Mouse (Mus musculus): ENCODE results near the gene Abca5. TPM values are rescaled to one million over a fixed set of nuclear protein-coding genes. Genes with fewer than 3 reads are reported as not detected.

Abca5 gene
- polyA plus RNA-seq (2014; fragmentation: Nextera tagmentation; extraction: Ambion mirVana) = 5.4 and 6.6 TPM in 2 replicates

DNA sequence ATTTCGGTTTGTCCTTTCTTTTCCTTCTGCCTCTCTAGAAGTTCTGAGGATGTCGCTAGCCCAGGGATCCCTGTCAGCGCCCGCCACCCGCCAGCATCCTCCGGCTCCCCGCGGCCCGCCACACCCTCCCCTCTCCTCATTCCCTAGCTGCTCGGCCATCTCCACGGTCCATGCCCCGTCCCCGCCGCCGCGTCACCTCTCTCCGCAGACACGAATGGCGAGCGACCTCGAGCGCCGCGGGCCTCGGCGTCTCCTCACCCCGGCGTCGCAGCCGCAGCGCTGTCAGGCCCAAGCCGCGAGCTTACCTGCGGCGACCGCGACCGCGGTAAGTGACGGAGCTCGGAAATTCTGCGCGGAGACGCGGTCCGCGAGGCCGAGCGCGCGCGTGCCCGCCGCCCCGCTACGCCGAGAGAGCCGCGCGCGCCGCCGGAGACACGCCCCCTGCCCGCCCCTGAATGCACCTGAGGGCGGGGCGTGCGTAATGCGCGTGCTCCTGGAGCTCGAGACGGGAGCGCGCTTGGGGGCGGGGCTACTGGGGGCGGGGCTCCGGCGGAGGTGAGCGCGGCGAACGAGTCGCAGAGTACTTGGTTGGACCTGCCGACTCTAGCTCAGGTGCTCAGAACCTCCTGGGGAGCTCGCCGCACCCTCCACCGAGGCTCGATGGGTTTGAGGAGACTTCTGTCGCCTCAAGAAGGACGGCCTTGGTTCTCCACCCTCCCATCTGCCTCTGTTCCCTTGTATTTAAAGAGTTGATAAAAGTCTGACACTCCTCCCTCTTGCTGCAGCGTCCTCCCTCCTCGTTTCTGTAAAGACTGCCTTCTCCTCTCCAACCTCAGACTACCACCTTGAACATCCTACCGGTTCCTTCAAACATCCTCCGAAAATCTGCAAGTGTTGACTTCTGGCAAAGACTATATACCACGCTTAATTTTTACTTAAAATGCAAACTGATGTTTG, at the start of gene Abca5:
Abca5 (minus strand) TSS at position 428 of the 957 bp plus-strand sequence.
- H3K4me2 ChIP-seq = peak within 1 kb of the TSS; percentile 88
- H3K9ac ChIP-seq = peak within 1 kb of the TSS; percentile 68
- no peaks in the 10 kb centered on the region for H3K4me1 ChIP-seq (ENCODE audit: insufficient read depth)
- peak within 1 kb of the TSS; percentile 78 for H3K4me3 ChIP-seq (ENCODE audit: low read depth, low read length)
- peak; percentile 95 for DNase-seq
- H3K9me3 ChIP-seq (ENCODE audit: low read depth, low read length) = no peaks in the 10 kb centered on the region
- no peaks in the 10 kb centered on the region for H3K27me3 ChIP-seq (ENCODE audit: insufficient read depth, low read length)
- peak; percentile 96 for ATAC-seq (ENCODE audit: insufficient read depth)
- H3K36me3 ChIP-seq (ENCODE audit: insufficient read depth) = no peaks in the 10 kb centered on the region
- no peak within 1 kb of the TSS for H3K27ac ChIP-seq (ENCODE audit: low read depth)
- under 1% methylated on average over 95 of the region's 95 CpGs for WGBS
- TF ChIP-seq CTCF (IDR thresholded peaks at IDR 0.05; ENCODE audit: low read depth) = no peak

DNA sequence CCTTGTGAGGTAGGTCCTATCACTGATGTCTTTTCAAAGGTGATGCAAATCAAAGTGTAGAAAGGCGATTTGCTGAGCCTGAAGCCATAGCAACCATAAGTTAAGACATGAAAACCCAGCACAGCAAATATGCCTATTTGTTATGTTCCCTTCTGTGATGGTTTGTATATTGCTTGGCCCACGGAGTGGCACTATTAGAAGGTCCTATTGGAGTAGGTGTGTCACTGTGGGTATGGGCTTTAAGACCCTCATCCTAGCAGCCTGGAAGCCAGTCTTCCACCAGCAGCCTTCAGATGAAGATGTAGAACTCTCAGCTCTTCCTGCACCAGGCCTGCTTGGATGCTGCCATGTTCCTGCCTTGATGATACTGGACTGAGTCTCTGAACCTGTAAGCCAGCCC, 48.0 kb upstream of the Abca5 start:
- WGBS = 73% methylated on average over 2 of the region's 2 CpGs
- H3K27me3 ChIP-seq (ENCODE audit: insufficient read depth, low read length) = no peaks in the 10 kb centered on the region
- no peaks in the 10 kb centered on the region for H3K4me1 ChIP-seq (ENCODE audit: insufficient read depth)

DNA sequence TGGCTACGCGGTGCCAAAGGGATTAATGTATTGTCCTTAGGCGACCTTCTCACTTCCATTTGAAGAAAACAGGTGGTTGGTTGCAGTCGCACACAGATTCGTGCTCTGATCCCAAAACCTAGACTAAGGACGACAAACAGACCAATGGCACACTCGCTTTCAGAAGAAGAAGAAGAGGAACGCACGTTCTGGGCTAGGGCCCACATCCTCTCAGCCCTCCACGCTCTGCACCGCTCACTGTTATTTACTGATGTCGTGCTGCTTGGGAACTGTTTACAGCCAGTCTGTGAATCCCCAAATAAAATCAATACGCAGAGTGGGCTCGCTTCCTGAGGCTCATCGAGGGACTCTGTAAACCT, 42.8 kb upstream of the Abca5 start:
- Histone ChIP-seq H3K9me3 (ENCODE audit: low read depth, low read length) (no peaks in the 10 kb centered on the region), H3K36me3 (ENCODE audit: insufficient read depth) (no peaks in the 10 kb centered on the region), H3K27ac (ENCODE audit: low read depth) (no peak overlapping the region), H3K27me3 (ENCODE audit: insufficient read depth, low read length) (no peaks in the 10 kb centered on the region), H3K4me2 (peak overlapping the region; percentile 74), H3K4me3 (ENCODE audit: low read depth, low read length) (peak overlapping the region; percentile 35), H3K4me1 (ENCODE audit: insufficient read depth) (no peaks in the 10 kb centered on the region), H3K9ac (peak overlapping the region; percentile 47; the same call in 1 of the 2 replicates)
- TF ChIP-seq CTCF (IDR thresholded peaks at IDR 0.05; ENCODE audit: low read depth) = no peak
- ATAC-seq (ENCODE audit: insufficient read depth) (peak; percentile 63), DNase-seq (no peak)
- 18% methylated on average over 15 of the region's 15 CpGs for WGBS

More for the DNA sequence above, 48.0 kb upstream of the Abca5 start:
- no peak overlapping the region for H3K9ac ChIP-seq
- no peaks in the 10 kb centered on the region for H3K9me3 ChIP-seq (ENCODE audit: low read depth, low read length)
- DNase-seq (no peak), ATAC-seq (ENCODE audit: insufficient read depth) (no peak)
- H3K4me3 ChIP-seq (ENCODE audit: low read depth, low read length) = no peak overlapping the region
- no peaks in the 10 kb centered on the region for H3K36me3 ChIP-seq (ENCODE audit: insufficient read depth)
- TF ChIP-seq CTCF (IDR thresholded peaks at IDR 0.05; ENCODE audit: low read depth) = no peak
- H3K4me2 ChIP-seq = no peak overlapping the region
- H3K27ac ChIP-seq (ENCODE audit: low read depth) = no peak overlapping the region

DNA sequence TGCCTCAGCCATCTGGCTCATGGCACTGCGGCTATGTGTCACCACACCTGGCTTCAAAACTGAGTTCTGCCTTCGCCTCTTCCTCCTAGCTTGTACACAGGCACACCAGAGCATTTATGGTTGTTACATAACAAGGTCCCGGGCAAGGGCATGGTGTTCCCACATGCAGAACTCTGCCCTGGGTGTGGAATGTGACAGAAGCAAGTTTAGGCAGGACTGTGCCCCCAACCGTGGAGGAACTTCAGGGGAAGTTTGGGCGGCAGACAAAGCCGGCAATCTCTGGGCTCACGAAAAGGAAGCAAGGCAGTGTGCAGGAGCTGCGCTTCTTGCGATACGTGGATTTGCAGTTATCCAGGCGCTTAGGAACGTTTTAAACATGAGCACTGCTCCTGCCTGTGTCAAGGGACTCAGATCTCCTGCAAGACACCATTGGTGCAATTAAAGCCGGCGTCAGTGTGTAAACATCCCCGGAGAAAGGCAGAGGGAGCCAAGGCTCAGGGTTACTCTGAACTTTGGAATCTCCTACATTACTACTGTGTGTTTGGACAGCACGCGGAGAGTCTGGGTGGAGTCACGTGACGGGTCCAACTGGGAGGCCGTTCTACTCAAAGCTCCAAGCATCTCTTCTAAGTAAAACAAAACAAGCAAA, 42.3 kb upstream of the Abca5 start:
- peak overlapping the region; percentile 47 for H3K9ac ChIP-seq
- H3K4me1 ChIP-seq (ENCODE audit: insufficient read depth) = no peaks in the 10 kb centered on the region
- peak; percentile 41 for TF ChIP-seq CTCF (IDR thresholded peaks at IDR 0.05; ENCODE audit: low read depth)
- WGBS = 6% methylated on average over 20 of the region's 20 CpGs
- H3K4me2 ChIP-seq = peak overlapping the region; percentile 74
- peak; percentile 97 for ATAC-seq (ENCODE audit: insufficient read depth)
- DNase-seq = peak; percentile 86
- no peaks in the 10 kb centered on the region for H3K36me3 ChIP-seq (ENCODE audit: insufficient read depth)
- no peaks in the 10 kb centered on the region for H3K27me3 ChIP-seq (ENCODE audit: insufficient read depth, low read length)
- peak overlapping the region; percentile 35 for H3K4me3 ChIP-seq (ENCODE audit: low read depth, low read length)
- peak overlapping the region; percentile 42; the same call in 1 of the 2 replicates for H3K27ac ChIP-seq (ENCODE audit: low read depth)
- no peaks in the 10 kb centered on the region for H3K9me3 ChIP-seq (ENCODE audit: low read depth, low read length)

DNA sequence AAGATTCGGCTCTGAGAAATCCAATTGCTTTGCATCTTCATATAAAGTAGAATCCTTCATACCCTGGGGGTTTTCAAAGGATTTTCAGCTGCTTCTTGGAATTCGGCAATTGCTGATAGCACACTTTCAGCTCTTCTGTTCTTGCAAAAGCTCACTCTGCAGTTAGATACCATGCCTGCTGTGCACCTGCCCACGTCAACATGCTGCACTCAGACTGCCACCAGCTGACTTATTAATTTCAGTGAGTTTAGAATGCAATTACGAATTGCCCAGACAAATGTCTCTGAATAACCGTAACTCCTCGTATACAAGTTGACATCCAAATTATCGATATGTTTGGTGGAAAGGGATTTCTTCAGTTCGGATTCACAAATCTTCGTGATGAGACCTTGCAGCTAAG, 36.5 kb upstream of the Abca5 start:
- WGBS = 80% methylated on average over 9 of the region's 9 CpGs
- no peak overlapping the region for H3K9ac ChIP-seq
- no peak for TF ChIP-seq CTCF (IDR thresholded peaks at IDR 0.05; ENCODE audit: low read depth)
- ATAC-seq (ENCODE audit: insufficient read depth) (no peak), DNase-seq (no peak)
- H3K36me3 ChIP-seq (ENCODE audit: insufficient read depth) = no peaks in the 10 kb centered on the region
- H3K4me1 ChIP-seq (ENCODE audit: insufficient read depth) = no peaks in the 10 kb centered on the region
- no peak overlapping the region for H3K4me3 ChIP-seq (ENCODE audit: low read depth, low read length)
- H3K9me3 ChIP-seq (ENCODE audit: low read depth, low read length) = no peaks in the 10 kb centered on the region
- H3K4me2 ChIP-seq = no peak overlapping the region
- no peaks in the 10 kb centered on the region for H3K27me3 ChIP-seq (ENCODE audit: insufficient read depth, low read length)
- H3K27ac ChIP-seq (ENCODE audit: low read depth) = no peak overlapping the region

DNA sequence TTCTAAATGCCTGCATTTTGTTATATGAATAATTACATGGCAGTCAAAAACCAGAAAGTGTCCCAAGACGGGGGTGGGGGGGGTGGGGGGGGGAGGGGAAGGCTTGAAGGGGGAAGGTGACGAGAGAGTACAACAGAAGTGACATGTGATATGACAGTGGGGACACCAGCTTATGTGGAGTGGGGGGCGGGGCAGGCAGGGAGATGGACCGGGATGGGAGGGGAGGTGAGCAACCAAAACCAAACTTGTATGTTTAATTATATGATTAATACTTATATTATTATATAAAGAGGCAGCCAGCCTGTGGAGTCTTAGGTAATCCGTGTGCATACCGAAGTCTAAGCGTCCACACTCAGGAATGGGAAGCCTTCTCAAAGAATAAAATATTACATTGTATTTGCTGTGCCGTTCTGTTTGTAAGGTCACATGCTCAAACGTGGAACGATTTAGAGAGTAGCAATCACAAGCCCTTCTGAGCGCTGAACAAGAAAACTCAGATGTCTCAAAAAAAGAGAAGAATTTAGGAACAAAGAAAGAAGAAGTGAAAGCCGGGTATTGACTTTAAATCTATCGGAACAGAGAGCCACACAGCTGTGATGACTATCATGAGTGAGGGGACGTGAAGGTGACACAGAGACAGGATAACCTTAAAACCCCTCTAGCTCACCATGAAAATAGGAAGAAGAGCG, 34.9 kb upstream of the Abca5 start:
- WGBS = 67% methylated on average over 15 of the region's 15 CpGs

More for the DNA sequence above, 34.9 kb upstream of the Abca5 start:
- no peaks in the 10 kb centered on the region for H3K9me3 ChIP-seq (ENCODE audit: low read depth, low read length)
- no peak overlapping the region for H3K9ac ChIP-seq
- no peak for ATAC-seq (ENCODE audit: insufficient read depth)
- no peak for TF ChIP-seq CTCF (IDR thresholded peaks at IDR 0.05; ENCODE audit: low read depth)
- H3K4me2 ChIP-seq = no peak overlapping the region
- H3K4me1 ChIP-seq (ENCODE audit: insufficient read depth) = no peaks in the 10 kb centered on the region
- no peaks in the 10 kb centered on the region for H3K27me3 ChIP-seq (ENCODE audit: insufficient read depth, low read length)
- H3K27ac ChIP-seq (ENCODE audit: low read depth) = no peak overlapping the region
- no peaks in the 10 kb centered on the region for H3K36me3 ChIP-seq (ENCODE audit: insufficient read depth)
- no peak overlapping the region for H3K4me3 ChIP-seq (ENCODE audit: low read depth, low read length)
- no peak for DNase-seq
